Mouse (Mus musculus): Measurements from ENCODE around the gene Hspb2.

DNA sequence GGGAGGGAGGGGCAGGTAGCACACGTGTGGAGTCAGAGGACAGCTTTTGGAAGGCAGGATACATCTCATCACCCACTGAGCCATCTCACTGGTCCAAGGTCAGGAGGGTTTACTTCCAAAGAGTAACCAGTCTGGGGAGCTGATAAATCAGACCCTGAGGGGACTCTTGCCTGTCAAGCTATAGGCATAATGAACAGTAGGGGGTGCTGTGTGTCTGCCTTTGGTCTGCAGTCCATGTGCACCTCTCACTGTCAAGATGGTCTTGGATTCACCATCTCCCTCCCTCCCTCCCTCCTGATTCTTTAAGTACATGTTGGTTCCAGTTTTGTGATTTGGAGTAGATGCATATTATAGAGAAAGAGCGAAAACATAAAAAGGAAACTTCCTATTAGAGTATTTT is 48.8 kb upstream of the Hspb2 start:
- TF ChIP-seq CTCF (IDR thresholded peaks at IDR 0.05; ENCODE audit: insufficient read depth, low read depth, low read length), result no peak
- no peak for TF ChIP-seq POLR2A (IDR thresholded peaks at IDR 0.05; ENCODE audit: insufficient read depth, low read depth, low read length)

All from olfactory bulb, adult 2 months (tissue).